Mouse (Mus musculus) forebrain, embryonic 12.5 days (tissue): Measurements from ENCODE around the gene Nlrx1. TPM values are rescaled to one million over a fixed set of nuclear protein-coding genes. Genes with fewer than 3 reads are reported as not detected.

ENCODE experiments used
- ATAC-seq: fragments of 200-750 bp; cut with Nextera tagmentation; 2 replicates; pipeline ENCODE4 v1.8.0; 2017; ENCODE audit warnings: moderate TSS enrichment; ENCODE audit not compliant: low FRiP score
- H3K27ac ChIP-seq: fragments of 300-500 bp; sonication (generic); 2 replicates; pipeline ENCODE4 v1.5.1; 2016; ENCODE audit warnings: mild to moderate bottlenecking
- H3K27me3 ChIP-seq: fragments of 300-500 bp; sonication (generic); 2 replicates; pipeline ENCODE4 v1.6.1; 2016; ENCODE audit warnings: mild to moderate bottlenecking
- H3K36me3 ChIP-seq: fragments of 300-500 bp; sonication (generic); replicated peaks from 2 replicates; pipeline ENCODE4 v1.6.1; 2016; ENCODE audit warnings: mild to moderate bottlenecking
- H3K4me1 ChIP-seq: fragments of 300-500 bp; sonication (generic); 2 replicates; pipeline ENCODE4 v1.6.1; 2016
- H3K4me2 ChIP-seq: fragments of 300-500 bp; sonication (generic); 2 replicates; pipeline ENCODE4 v1.6.1; 2016; ENCODE audit warnings: mild to moderate bottlenecking, moderate library complexity
- H3K4me3 ChIP-seq: fragments of 300-500 bp; sonication (generic); replicated peaks from 2 replicates; pipeline ENCODE4 v1.5.1; 2016; ENCODE audit warnings: mild to moderate bottlenecking
- H3K9ac ChIP-seq: fragments of 300-500 bp; sonication (generic); 2 replicates; pipeline ENCODE4 v1.6.1; 2016; ENCODE audit warnings: mild to moderate bottlenecking
- H3K9me3 ChIP-seq: fragments of 300-500 bp; sonication (generic); 2 replicates; pipeline ENCODE4 v1.6.1; 2016
- WGBS: fragments of 180-500 bp; shearing (Covaris S2); methylation state at CpG from one replicate; pipeline ENCODE4 v1.1.7; 2016; 5-methylcytosine and 5-hydroxymethylcytosine counted together
- polyA plus RNA-seq: library from polyadenylated mRNA; unstranded; fragments of >200 nt; fragmentation: Nextera tagmentation; extraction: Ambion mirVana; gene quantifications from 2 replicates; pipeline ENCODE4 v1.2.1, GENCODE M21; 2016

The Nlrx1 gene
- polyA plus RNA-seq: 4.6 and 5.2 TPM in 2 replicates

DNA sequence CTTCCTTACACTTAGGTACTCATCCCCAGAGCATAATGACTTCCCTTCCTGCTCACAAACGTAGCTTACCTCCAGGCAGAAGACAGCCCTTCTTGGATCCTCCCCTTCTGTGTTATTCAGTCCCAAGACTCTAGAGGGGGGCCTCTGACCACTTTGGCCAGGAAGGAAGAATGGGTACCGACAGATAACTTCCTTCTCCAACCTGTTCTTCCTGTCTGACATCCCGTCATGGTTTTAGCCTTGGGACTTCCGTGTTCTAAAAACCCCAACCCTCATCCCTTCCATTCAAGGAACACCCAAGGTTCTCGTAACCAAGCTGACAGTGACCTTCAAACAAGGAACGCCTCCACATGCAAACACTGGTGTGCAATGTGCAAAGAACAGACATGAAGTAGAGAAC lies at the start of gene Nlrx1:
Gene Nlrx1, minus strand, starts transcription at position 168 of the 400 bp plus-strand sequence.
- no peak for ATAC-seq
- peak within 1 kb of the TSS; percentile 44 for H3K4me3 ChIP-seq
- H3K4me1 ChIP-seq: peaks cover 27% of the 10 kb centered on the region
- H3K9ac ChIP-seq: peak within 1 kb of the TSS; percentile 70
- H3K9me3 ChIP-seq: peaks cover 4% of the 10 kb centered on the region; the same call in 1 of the 2 replicates
- H3K36me3 ChIP-seq: no peaks in the 10 kb centered on the region
- peak within 1 kb of the TSS; percentile 68 for H3K4me2 ChIP-seq
- H3K27me3 ChIP-seq: peaks cover 4% of the 10 kb centered on the region; the same call in 1 of the 2 replicates
- whole genome bisulfite sequencing: 86% methylated on average over 6 of the region's 6 CpGs
- peak within 1 kb of the TSS; percentile 66 for H3K27ac ChIP-seq

DNA sequence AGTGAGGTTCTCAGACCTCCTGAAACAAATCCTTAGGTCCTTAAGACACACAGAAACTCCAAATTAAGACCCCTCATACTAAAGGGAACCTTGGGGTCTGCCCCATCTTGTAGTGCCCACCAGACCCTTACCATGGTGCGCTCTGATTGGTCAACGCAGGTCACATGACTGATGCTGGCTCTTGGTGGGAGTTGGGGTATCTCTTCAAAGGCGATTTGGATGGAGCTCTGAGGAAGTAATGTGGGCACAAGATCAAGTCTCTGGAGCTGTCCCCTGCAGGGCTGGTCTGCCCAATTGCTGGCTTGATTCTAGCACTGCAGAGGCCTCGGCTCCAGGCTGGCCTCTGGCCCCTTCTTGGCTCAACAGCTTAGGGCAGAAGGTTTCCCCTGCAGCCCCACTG lies 49.1 kb upstream of the Nlrx1 start:
- no peak overlapping the region for H3K4me3 ChIP-seq
- H3K9ac ChIP-seq: no peak overlapping the region
- no peaks in the 10 kb centered on the region for H3K9me3 ChIP-seq
- no peak for ATAC-seq
- peaks cover 35% of the 10 kb centered on the region for H3K4me1 ChIP-seq
- H3K4me2 ChIP-seq: peak overlapping the region; percentile 94; the same call in 1 of the 2 replicates
- peaks cover 40% of the 10 kb centered on the region for H3K36me3 ChIP-seq
- no peak overlapping the region for H3K27ac ChIP-seq
- no peaks in the 10 kb centered on the region for H3K27me3 ChIP-seq
- WGBS: 76% methylated on average over 4 of the region's 4 CpGs

DNA sequence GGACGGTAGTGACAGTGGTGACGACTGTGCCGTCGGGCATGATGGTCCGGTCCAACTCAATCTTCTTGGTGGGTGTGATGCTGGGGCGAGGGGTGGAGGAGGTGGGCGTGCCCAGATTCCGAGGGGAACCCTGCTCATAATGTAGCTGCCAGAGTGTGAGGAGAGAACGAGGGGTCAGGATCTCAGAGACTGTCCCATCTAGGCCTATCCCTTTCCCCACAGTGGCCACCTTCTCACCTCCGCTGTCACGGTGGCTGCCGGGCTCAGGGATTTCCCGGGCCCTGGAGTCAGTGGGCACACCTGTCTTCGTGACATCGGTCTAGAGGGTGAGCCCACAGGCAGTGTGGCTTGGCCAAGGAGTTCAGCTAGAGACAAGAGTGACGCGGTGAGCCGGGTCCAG lies 46.5 kb upstream of the Nlrx1 start:
- H3K27ac ChIP-seq: no peak overlapping the region
- H3K9me3 ChIP-seq: no peaks in the 10 kb centered on the region
- peaks cover 4% of the 10 kb centered on the region for H3K27me3 ChIP-seq
- no peak for ATAC-seq
- no peak overlapping the region for H3K9ac ChIP-seq
- H3K4me3 ChIP-seq: no peak overlapping the region
- 94% methylated on average over 18 of the region's 18 CpGs for WGBS
- H3K36me3 ChIP-seq: peaks cover 47% of the 10 kb centered on the region
- H3K4me2 ChIP-seq: no peak overlapping the region
- peaks cover 43% of the 10 kb centered on the region for H3K4me1 ChIP-seq

- Histone ChIP-seq H3K4me3 (no peak overlapping the region), H3K4me2 (no peak overlapping the region), H3K9ac (no peak overlapping the region), H3K9me3 (no peaks in the 10 kb centered on the region), H3K27ac (no peak overlapping the region), H3K36me3 (peaks cover 47% of the 10 kb centered on the region), H3K27me3 (peaks cover 4% of the 10 kb centered on the region), H3K4me1 (peaks cover 41% of the 10 kb centered on the region)
- WGBS: 59% methylated on average over 4 of the region's 4 CpGs
- ATAC-seq: no peak
Observed at GRCm38 (mm10) chr9:44314257-44314547, 45.8 kb upstream of the Nlrx1 start.

GRCm38 (mm10) chr9:44313476-44314256 lies 45.3 kb upstream of the Nlrx1 start:
- H3K4me3 ChIP-seq: no peak overlapping the region
- H3K4me1 ChIP-seq: peaks cover 35% of the 10 kb centered on the region
- H3K27ac ChIP-seq: no peak overlapping the region; the same call in 1 of the 2 replicates
- H3K4me2 ChIP-seq: no peak overlapping the region
- no peak for ATAC-seq
- H3K27me3 ChIP-seq: peaks cover 4% of the 10 kb centered on the region
- H3K9me3 ChIP-seq: no peaks in the 10 kb centered on the region
- WGBS: 74% methylated on average over 19 of the region's 19 CpGs
- no peak overlapping the region for H3K9ac ChIP-seq
- H3K36me3 ChIP-seq: peaks cover 47% of the 10 kb centered on the region

DNA sequence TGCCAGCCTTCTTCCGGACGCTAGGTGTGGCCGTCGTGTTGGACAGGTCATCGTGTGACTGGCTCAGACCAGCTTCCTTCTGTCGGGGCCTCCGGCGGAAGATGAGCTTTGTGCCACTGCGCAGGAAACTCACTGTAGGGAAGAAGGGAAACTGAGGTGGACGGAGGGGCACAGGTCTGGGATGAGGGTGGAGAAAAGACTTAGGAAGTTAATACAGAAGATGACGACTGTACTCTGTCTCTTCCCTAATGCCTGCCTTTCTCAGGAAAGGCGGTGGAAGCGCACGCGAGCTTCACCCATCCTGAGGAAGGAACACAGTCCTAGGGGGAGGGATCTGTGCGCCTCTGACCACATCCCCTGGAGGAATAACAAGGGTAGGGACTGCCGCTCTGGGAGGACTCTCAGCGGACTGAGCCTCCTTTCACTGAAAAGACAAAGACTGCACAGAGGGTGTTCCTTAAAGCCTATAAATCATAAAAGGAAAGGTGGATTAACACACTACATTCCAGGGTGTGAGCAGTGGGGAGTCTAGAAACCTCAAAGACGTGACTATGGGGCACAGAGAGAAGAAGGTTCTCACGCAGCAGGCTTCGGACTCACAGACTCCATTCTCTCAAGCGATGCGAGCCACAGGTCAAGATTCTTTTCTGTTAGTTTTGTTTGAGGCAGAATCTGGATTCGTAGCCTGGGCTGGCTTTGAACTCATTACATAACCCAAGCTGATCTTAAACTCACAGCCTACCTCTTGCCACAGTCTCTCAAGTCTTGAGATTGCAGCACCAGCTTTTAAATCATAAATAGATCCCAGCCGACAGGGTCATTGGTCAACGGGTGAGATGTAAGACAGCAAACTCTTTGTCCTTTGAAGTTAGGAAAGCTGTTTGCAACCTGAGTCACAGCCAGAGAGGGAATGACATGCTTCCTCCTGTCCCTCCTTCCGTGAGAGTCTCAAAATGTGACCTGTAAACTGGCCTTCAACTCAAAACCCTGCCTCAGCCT lies 43.0 kb upstream of the Nlrx1 start:
- WGBS: 4% methylated on average over 27 of the region's 27 CpGs

DNA sequence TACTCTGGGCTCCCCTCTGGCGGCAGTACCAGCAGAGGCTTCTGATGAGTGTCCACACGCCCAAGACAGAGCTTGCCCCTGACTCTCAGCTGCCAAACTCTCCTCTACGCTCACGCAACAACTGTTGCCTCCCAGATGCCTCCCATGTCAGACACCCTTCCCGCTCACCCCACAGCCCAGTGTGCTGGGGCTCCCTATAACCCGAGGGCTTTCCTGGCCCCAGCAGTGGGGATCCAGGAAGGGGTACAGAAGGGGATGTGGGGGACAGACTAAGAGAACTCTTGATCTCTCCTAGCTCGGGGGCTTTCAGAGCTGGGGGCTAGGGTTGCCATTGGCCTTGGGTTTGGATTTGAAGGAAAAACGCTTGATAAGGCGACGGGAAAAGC lies 42.3 kb upstream of the Nlrx1 start:
- H3K4me2 ChIP-seq: 0 out of 2 replicates have a peak overlapping the region, but pooled peaks have one; percentile 19

More for the DNA sequence above, 43.0 kb upstream of the Nlrx1 start:
- peak overlapping the region; percentile 12; the same call in 1 of the 2 replicates for H3K9ac ChIP-seq
- H3K27me3 ChIP-seq: peaks cover 4% of the 10 kb centered on the region
- H3K27ac ChIP-seq: peak overlapping the region; percentile 36; the same call in 1 of the 2 replicates
- peaks cover 46% of the 10 kb centered on the region for H3K36me3 ChIP-seq
- no peaks in the 10 kb centered on the region for H3K9me3 ChIP-seq
- H3K4me2 ChIP-seq: peak overlapping the region; percentile 19; the same call in 1 of the 2 replicates
- no peak for ATAC-seq
- peak overlapping the region; percentile 4; the same call in 1 of the 2 replicates for H3K4me3 ChIP-seq
- peaks cover 18% of the 10 kb centered on the region for H3K4me1 ChIP-seq

GRCm38 (mm10) chr9:44309756-44310155 lies 41.4 kb upstream of the Nlrx1 start:
- peaks cover 4% of the 10 kb centered on the region for H3K27me3 ChIP-seq
- H3K4me2 ChIP-seq: no peak overlapping the region
- H3K9ac ChIP-seq: no peak overlapping the region
- ATAC-seq: no peak
- H3K4me3 ChIP-seq: no peak overlapping the region
- no peaks in the 10 kb centered on the region for H3K9me3 ChIP-seq
- H3K4me1 ChIP-seq: peaks cover 20% of the 10 kb centered on the region
- H3K27ac ChIP-seq: no peak overlapping the region
- peaks cover 29% of the 10 kb centered on the region for H3K36me3 ChIP-seq
- 53% methylated on average over 3 of the region's 3 CpGs for WGBS

More for the DNA sequence above, 42.3 kb upstream of the Nlrx1 start:
- peak overlapping the region; percentile 12; the same call in 1 of the 2 replicates for H3K9ac ChIP-seq
- no peak for ATAC-seq
- no peaks in the 10 kb centered on the region for H3K9me3 ChIP-seq
- WGBS: 29% methylated on average over 10 of the region's 10 CpGs
- peaks cover 39% of the 10 kb centered on the region for H3K36me3 ChIP-seq
- H3K4me3 ChIP-seq: 0 out of 2 replicates have a peak overlapping the region, but pooled peaks have one; percentile 4
- peaks cover 18% of the 10 kb centered on the region for H3K4me1 ChIP-seq
- peaks cover 4% of the 10 kb centered on the region for H3K27me3 ChIP-seq
- H3K27ac ChIP-seq: no peak overlapping the region

- 98% methylated on average over 2 of the region's 2 CpGs for WGBS
- no peak overlapping the region for H3K9ac ChIP-seq
- H3K4me3 ChIP-seq: no peak overlapping the region
- H3K4me2 ChIP-seq: no peak overlapping the region
- no peak for ATAC-seq
- peaks cover 4% of the 10 kb centered on the region for H3K27me3 ChIP-seq
- H3K27ac ChIP-seq: no peak overlapping the region
- peaks cover 30% of the 10 kb centered on the region for H3K4me1 ChIP-seq
- no peaks in the 10 kb centered on the region for H3K9me3 ChIP-seq
- H3K36me3 ChIP-seq: peaks cover 13% of the 10 kb centered on the region
Observed at GRCm38 (mm10) chr9:44307248-44307647, 38.8 kb upstream of the Nlrx1 start.

- 91% methylated on average over 6 of the region's 6 CpGs for WGBS
- no peak for ATAC-seq
- Histone ChIP-seq H3K4me3 (no peak overlapping the region), H3K36me3 (peaks cover 20% of the 10 kb centered on the region), H3K4me2 (no peak overlapping the region), H3K27me3 (peaks cover 4% of the 10 kb centered on the region), H3K27ac (no peak overlapping the region), H3K4me1 (peaks cover 24% of the 10 kb centered on the region), H3K9ac (no peak overlapping the region), H3K9me3 (no peaks in the 10 kb centered on the region)
Observed at GRCm38 (mm10) chr9:44306532-44306931, 38.1 kb upstream of the Nlrx1 start.

- Histone ChIP-seq H3K4me1 (peaks cover 14% of the 10 kb centered on the region), H3K9me3 (no peaks in the 10 kb centered on the region), H3K9ac (peak within 1 kb of the TSS; percentile 86), H3K4me3 (peak within 1 kb of the TSS; percentile 90), H3K27me3 (no peaks in the 10 kb centered on the region; the same call in 1 of the 2 replicates), H3K36me3 (peaks cover 26% of the 10 kb centered on the region), H3K4me2 (peak within 1 kb of the TSS; percentile 67), H3K27ac (peak within 1 kb of the TSS; percentile 79)
- peak; percentile 99 for ATAC-seq
- WGBS: under 1% methylated on average over 54 of the region's 54 CpGs
Observed at GRCm38 (mm10) chr9:44305466-44306079, 37.2 kb upstream of the Nlrx1 start, which contains the start of gene Hinfp. Gene Hinfp (minus strand): TSS chr9:44305671.
